Mouse (Mus musculus) C2C12 (cell line): ENCODE measurements around the gene Nlrp1a.

Source experiments
- CEBPB ChIP-seq: IDR thresholded peaks from one replicate; pipeline ENCODE4 v1.6.1; 2011; ENCODE audit warnings: low read depth, mild to moderate bottlenecking, control low read depth, moderate library complexity
- CTCF ChIP-seq: IDR thresholded peaks from one replicate; pipeline ENCODE4 v1.5.1; 2011; ENCODE audit not compliant: control insufficient read depth, insufficient read depth, insufficient read length
- FOSL1 ChIP-seq: IDR thresholded peaks from one replicate; pipeline ENCODE4 v1.8.0; 2011; ENCODE audit warnings: mild to moderate bottlenecking, low read length; ENCODE audit not compliant: poor library complexity, insufficient read depth, severe bottlenecking
- MYOG ChIP-seq: IDR thresholded peaks from one replicate; pipeline ENCODE4 v1.6.1; 2011; ENCODE audit not compliant: control insufficient read depth, insufficient read length; ENCODE audit errors: extremely low read depth
- USF1 ChIP-seq: IDR thresholded peaks from one replicate; pipeline ENCODE4 v1.6.1; 2011; ENCODE audit warnings: low read depth, mild to moderate bottlenecking, control low read depth, moderate library complexity

DNA sequence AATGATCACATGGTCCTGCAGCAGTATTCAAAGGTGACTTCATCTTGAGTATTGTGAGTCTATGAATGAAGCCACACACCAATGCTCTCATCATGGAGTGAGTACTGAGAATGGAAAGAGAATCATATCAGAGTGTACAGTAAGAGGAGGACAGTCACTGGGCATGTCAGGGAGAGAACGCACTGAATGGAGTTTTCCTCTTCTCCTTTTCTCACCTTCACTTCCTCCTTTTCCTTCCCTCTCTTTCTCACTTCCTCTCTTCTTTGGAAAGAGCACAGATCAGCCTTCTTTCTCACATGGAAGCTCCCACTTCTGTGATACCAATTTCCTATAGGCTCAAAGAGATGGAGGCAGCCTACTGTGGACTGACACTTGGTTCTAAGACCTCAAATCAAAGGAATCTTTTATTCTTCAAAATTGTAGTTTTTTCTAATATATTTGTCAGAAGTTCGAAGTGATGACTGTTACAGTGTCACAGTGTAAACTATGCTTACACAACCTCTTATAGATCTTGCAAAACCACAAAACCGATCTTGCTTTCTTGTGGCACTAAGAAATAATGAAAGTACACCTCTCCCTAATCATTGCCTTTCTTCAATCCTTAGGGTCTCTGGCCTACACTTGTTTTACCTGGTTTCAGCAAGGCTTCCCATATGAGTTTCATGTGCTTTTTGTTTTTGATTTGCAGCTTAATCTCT lies 15.1 kb upstream of the Nlrp1a start:
- TF ChIP-seq CTCF (no peak), CEBPB (no peak), FOSL1 (no peak), USF1 (no peak), MYOG (no peak)
